Mouse (Mus musculus): ENCODE measurements around the gene Slit1. TPM values are rescaled to one million over a fixed set of nuclear protein-coding genes. Genes with fewer than 3 reads are reported as not detected.

Gene Slit1
- polyA plus RNA-seq, 1 experiment from 2014 or later, result 18.0 TPM

DNA sequence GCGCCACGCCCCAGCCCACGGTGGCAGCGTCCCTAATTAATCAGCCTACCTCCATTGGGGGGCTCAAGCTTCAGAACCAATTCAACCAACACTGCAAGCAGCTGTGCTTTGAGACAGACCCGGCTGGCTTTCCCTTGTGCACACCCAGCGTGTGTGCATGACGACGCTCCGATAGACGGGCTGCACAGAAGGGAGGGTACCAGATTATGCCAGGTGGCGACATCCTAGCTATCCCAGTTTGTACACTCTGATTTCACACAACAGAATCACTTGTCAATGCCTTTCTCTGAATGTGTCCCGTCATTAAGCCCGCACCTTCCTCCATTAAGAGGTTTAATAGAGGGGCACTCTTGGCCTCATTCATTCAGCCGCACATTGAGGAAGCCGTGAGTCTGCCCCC, 11.3 kb upstream of the Slit1 start:
- no peaks in the 10 kb centered on the region for H3K9me3 ChIP-seq
- 76% methylated on average over 15 of the region's 15 CpGs for WGBS
- no peaks in the 10 kb centered on the region for H3K36me3 ChIP-seq
- DNase-seq (ENCODE audit: low spot score), result no peak
- H3K27me3 ChIP-seq (ENCODE audit: insufficient read depth, poor library complexity, severe bottlenecking), result peaks cover 65% of the 10 kb centered on the region
- H3K4me1 ChIP-seq (replicated peaks), result peaks cover 36% of the 10 kb centered on the region
- no peak overlapping the region for H3K4me3 ChIP-seq
- no peak overlapping the region for H3K27ac ChIP-seq

DNA sequence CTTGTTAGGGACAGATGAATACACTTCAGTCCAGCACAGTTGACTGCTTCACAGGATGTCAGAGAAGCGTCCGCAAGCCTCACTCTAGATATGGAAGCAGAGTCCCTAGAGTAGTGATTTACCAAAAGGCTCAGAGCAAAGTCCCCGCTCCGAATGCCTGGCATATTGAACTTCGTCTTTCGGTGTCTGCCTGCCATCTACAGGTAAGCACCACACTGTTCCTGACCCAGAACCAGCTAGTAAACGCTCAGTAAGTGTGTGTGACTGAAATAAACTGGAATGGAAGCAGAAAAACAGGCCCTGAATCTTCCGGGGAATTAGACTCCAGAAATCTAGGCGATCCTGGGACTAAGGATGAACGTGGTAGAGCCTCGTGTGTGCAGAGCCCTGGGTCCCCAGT, 8.4 kb upstream of the Slit1 start:
- Histone ChIP-seq H3K9me3 (no peaks in the 10 kb centered on the region), H3K27ac (peak overlapping the region; percentile 50; the same call in 1 of the 2 replicates), H3K4me3 (no peak overlapping the region), H3K27me3 (ENCODE audit: insufficient read depth, poor library complexity, severe bottlenecking) (peaks cover 88% of the 10 kb centered on the region), H3K4me1 (replicated peaks) (peaks cover 46% of the 10 kb centered on the region), H3K36me3 (no peaks in the 10 kb centered on the region)
- no peak for DNase-seq (ENCODE audit: low spot score)
- WGBS, result 68% methylated on average over 11 of the region's 11 CpGs

DNA sequence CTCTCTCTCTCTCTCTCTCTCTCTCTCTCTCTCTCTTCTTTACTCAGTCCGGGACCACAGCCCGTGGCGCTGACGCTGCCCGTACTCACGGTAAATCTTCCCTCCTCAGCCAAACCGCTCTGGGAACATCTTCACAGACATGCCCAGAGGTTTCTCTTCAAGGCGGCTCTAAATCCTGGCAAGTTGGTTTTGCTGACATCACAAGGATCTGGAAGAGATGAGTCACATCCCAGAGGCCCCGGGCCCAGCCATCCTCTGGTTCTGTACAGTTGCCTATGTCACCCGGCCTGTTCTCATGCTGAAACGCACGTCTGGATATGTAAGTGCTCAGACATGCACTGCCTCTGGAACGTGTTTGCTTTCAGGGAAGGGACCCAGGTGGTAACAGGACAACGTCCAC, 4.0 kb upstream of the Slit1 start:
- H3K27ac ChIP-seq, result peak overlapping the region; percentile 79; the same call in 1 of the 2 replicates

DNA sequence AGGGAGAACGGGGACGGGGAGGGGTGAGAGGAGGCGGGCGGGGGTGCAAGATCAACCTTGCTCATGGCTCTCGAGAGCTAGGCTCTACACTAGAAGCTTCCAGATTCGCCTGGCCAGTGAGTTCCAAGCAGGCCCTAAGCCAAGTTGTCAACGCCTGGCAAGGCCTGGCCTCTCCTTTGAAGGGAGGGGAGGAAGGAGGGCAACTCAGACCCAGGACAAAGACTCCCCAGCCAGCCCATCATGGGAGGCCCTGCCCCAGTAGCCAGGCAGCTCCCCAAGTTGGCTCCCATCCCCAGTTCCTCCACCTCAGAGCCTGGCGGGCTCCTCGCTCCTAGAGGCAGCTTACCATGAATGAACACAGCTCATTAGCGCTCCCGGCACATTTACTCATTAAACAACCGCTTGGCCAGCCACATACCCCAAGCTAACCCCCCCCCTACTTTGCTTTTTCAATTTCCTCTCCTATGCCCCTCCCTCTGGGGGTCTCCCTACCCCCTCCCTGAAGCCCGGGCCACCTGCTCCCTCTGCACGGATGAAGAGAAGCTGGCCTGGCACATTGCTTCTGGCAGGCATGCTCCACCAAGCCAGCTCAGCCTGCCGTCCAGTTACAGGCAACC, 2.6 kb upstream of the Slit1 start:
- no peaks in the 10 kb centered on the region for H3K36me3 ChIP-seq
- H3K9me3 ChIP-seq, result no peaks in the 10 kb centered on the region
- peak; percentile 49 for DNase-seq (ENCODE audit: low spot score)
- H3K4me3 ChIP-seq, result 0 out of 2 replicates have a peak overlapping the region, but pooled peaks have one; percentile 3
- peak overlapping the region; percentile 79 for H3K27ac ChIP-seq
- H3K27me3 ChIP-seq (ENCODE audit: insufficient read depth, poor library complexity, severe bottlenecking), result peaks cover 99% of the 10 kb centered on the region
- peaks cover 80% of the 10 kb centered on the region for H3K4me1 ChIP-seq (replicated peaks)
- WGBS, result 50% methylated on average over 15 of the region's 15 CpGs

More for the DNA sequence above, 4.0 kb upstream of the Slit1 start:
- Histone ChIP-seq H3K36me3 (no peaks in the 10 kb centered on the region), H3K4me1 (replicated peaks) (peaks cover 78% of the 10 kb centered on the region), H3K4me3 (no peak overlapping the region), H3K9me3 (no peaks in the 10 kb centered on the region), H3K27me3 (ENCODE audit: insufficient read depth, poor library complexity, severe bottlenecking) (peaks cover 99% of the 10 kb centered on the region)
- 92% methylated on average over 14 of the region's 14 CpGs for WGBS
- DNase-seq (ENCODE audit: low spot score), result no peak

DNA sequence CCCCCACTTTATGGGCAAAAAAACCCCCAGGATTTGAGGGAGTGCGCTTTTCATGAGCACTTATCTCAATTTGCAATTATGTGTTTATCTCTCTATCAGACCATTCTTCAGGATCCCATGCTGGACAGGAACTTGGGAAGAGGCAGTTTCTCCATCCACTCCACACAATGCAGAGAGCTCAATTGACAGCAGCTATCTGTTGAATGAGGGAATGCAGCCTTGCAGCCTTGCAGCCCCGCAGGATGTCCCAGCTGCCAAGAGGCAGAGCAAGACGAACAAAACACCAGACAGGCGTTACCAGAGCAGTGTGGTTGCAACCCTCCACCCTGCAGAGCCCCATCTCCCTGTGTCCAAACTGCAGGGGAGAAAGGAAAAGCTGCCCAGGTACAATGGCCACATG, 4.6 kb downstream of the Slit1 start:
- no peak for DNase-seq (ENCODE audit: low spot score)
- no peaks in the 10 kb centered on the region for H3K36me3 ChIP-seq
- H3K9me3 ChIP-seq, result no peaks in the 10 kb centered on the region
- peak overlapping the region; percentile 68; the same call in 1 of the 2 replicates for H3K27ac ChIP-seq
- H3K4me3 ChIP-seq, result peak overlapping the region; percentile 38; the same call in 1 of the 2 replicates
- peaks cover 87% of the 10 kb centered on the region for H3K4me1 ChIP-seq (replicated peaks)
- 14% methylated on average over 4 of the region's 4 CpGs for WGBS
- H3K27me3 ChIP-seq (ENCODE audit: insufficient read depth, poor library complexity, severe bottlenecking), result peaks cover 99% of the 10 kb centered on the region

DNA sequence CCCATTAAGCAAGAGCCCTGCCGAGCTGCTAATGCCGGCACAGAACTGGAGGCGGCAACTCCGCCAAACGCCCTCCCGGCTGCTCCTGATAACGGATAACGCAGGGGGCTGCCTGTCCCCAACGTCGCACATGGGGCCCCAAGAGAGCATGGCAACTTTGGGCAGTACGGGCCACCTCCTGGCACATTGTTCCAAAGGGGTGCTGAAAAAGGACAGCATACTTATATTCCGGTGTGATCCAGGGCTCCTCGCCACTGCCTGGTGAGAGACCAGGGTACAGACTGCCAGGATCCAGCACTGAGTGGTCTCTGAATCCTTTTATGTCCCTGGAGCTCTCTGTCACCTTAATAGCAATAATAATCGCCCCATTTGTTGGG, 5.0 kb downstream of the Slit1 start:
- Histone ChIP-seq H3K9me3 (no peaks in the 10 kb centered on the region), H3K4me3 (peak overlapping the region; percentile 38), H3K27ac (peak overlapping the region; percentile 68), H3K36me3 (peaks cover 3% of the 10 kb centered on the region; the same call in 1 of the 2 replicates), H3K27me3 (ENCODE audit: insufficient read depth, poor library complexity, severe bottlenecking) (peaks cover 98% of the 10 kb centered on the region), H3K4me1 (replicated peaks) (peaks cover 86% of the 10 kb centered on the region)
- DNase-seq (ENCODE audit: low spot score), result no peak
- WGBS, result 13% methylated on average over 14 of the region's 14 CpGs

DNA sequence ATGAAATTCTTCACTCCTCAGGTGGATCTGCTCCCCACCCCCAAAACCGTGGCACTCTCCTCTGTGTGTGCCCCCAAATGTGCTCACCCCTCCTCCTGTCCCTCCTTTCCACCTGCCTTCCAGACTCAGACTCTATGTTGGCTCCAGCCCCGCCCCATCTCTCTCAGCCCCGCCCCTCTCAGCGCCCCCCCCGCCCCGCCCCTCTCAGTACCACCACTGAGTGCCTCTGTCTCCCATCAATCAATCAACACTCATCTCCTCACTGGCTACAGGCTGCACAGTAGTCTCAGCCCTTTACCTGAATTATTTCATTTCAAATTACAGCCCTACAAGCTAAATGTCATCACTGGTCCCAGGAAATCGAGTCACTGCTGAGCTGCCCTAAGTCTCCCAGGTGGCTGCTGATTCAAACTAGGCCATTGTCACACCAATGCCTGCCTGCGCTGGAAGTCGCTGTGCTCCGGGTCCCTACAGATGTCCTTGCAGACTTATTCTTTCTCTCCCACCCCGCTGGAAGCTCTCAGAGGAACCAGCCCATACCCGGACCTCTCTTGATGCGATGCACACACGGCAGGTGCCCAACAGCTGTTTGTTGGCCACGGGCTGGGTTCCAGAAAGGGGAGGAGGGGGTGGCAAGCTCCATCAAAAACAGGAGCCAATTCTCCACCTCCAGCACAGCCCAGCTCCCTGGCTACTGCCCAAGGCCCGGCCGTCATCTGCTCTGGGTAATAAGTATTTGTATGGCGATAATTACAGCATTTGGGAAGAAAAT, 5.6 kb downstream of the Slit1 start:
- Histone ChIP-seq H3K27me3 (ENCODE audit: insufficient read depth, poor library complexity, severe bottlenecking) (peaks cover 98% of the 10 kb centered on the region), H3K9me3 (no peaks in the 10 kb centered on the region), H3K4me3 (peak overlapping the region; percentile 38), H3K36me3 (peaks cover 5% of the 10 kb centered on the region; the same call in 1 of the 2 replicates), H3K27ac (peak overlapping the region; percentile 68), H3K4me1 (replicated peaks) (peaks cover 81% of the 10 kb centered on the region)
- no peak for DNase-seq (ENCODE audit: low spot score)
- 3% methylated on average over 18 of the region's 18 CpGs for WGBS

DNA sequence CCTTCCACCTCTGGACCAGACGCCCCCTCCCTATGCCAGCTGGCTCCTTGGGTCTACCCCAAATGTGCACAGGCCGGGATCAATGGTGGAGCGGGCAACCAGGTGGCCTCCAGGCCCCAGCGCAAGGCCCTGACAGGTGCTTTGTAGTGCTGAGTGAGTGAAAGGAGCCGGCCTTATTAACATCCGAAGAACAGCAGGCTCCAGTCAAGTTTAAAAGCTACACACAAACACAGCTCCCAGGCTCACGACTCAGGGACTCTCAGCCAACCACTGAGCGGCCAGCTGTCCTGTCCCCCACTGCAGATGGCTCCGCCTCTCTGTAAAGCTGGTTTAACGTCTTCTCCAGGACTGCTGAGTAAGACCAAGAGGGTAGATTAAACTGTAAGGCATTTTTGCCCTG, 8.8 kb downstream of the Slit1 start:
- DNase-seq (ENCODE audit: low spot score), result peak; percentile 38
- 20% methylated on average over 10 of the region's 10 CpGs for WGBS
- peaks cover 51% of the 10 kb centered on the region for H3K4me1 ChIP-seq (replicated peaks)
- H3K9me3 ChIP-seq, result peaks cover 11% of the 10 kb centered on the region
- H3K27ac ChIP-seq, result peak overlapping the region; percentile 67
- H3K36me3 ChIP-seq, result peaks cover 25% of the 10 kb centered on the region; the same call in 1 of the 2 replicates
- no peak overlapping the region for H3K4me3 ChIP-seq
- peaks cover 74% of the 10 kb centered on the region for H3K27me3 ChIP-seq (ENCODE audit: insufficient read depth, poor library complexity, severe bottlenecking)

DNA sequence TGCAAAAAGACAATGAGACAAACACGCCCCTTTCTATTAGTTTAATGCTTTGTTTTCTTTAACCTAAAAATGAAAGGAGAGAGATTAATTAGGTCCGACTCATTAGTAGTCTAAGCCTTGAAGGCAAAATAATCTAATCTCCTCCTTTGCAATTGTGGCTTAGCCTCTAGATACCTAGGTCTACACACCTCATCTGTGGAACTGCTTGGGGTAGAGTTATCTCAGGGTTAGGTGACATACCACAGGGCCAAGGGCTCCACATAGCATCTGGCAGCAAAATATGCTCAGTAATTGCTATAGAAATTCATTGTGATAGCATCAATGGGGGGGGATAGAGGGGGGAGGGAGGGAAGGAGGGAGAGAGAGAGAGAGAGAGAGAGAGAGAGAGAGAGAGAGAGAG, 18.0 kb downstream of the Slit1 start:
- no peak overlapping the region for H3K4me3 ChIP-seq
- H3K27ac ChIP-seq, result no peak overlapping the region
- DNase-seq (ENCODE audit: low spot score), result no peak
- H3K4me1 ChIP-seq (replicated peaks), result peaks cover 30% of the 10 kb centered on the region
- WGBS, result 49% methylated on average over 2 of the region's 2 CpGs
- H3K9me3 ChIP-seq, result no peaks in the 10 kb centered on the region
- H3K27me3 ChIP-seq (ENCODE audit: insufficient read depth, poor library complexity, severe bottlenecking), result peaks cover 65% of the 10 kb centered on the region
- H3K36me3 ChIP-seq, result peaks cover 31% of the 10 kb centered on the region

DNA sequence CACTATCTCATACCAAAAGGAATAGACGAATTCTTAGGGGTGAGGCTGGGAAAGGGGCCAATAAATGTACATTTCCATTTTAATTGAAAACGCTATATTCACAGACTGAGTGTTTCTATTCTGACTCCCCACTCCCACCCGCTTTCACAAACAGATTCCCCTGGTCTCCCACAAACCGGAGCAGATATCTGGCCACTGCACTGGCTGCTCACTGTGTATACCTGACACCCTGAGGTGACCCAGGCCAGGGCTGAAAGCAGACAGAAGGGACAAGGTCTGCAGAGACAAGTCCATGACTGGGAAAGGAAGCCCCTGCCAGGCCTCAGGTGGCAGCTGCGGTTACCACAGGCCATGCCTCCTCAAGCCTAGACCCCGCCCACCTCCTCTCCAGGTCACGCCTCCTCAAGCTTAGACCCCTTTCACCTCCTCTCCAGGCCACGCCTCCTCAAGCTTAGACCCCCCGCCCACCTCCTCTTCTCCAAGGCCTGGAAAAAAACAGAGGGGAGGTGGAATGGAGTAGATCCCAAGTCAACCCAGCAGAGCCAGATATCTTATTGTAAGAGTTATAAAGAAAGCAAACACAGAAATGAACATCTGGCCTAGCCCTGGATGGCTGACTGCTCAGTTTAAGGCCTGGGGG, 18.5 kb downstream of the Slit1 start:
- 35% methylated on average over 9 of the region's 9 CpGs for WGBS

DNA sequence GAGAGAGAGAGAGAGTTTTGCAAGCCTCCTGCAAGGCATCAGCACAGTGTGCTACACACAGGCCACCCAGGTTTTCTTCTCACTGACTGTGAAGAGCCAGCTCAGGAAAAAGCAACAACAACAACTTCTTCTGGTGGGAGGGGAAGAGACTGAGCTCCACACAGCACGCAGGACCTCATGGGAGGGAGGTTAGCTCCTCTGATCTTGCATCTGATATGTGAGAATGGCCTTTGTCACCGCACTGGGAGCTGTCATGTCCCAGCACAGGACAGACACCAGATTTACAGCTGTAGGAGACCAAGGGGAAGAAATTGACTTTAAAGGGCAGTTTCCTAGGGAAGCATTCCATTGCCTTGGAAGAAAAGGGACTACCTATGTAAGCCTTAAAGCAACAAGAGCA, 20.1 kb downstream of the Slit1 start:
- DNase-seq (ENCODE audit: low spot score), result no peak
- H3K27ac ChIP-seq, result peak overlapping the region; percentile 43
- H3K4me1 ChIP-seq (replicated peaks), result peaks cover 47% of the 10 kb centered on the region
- H3K36me3 ChIP-seq, result peaks cover 19% of the 10 kb centered on the region
- no peaks in the 10 kb centered on the region for H3K9me3 ChIP-seq
- no peak overlapping the region for H3K4me3 ChIP-seq
- H3K27me3 ChIP-seq (ENCODE audit: insufficient read depth, poor library complexity, severe bottlenecking), result peaks cover 77% of the 10 kb centered on the region
- 22% methylated on average over 2 of the region's 2 CpGs for WGBS

More for the DNA sequence above, 18.5 kb downstream of the Slit1 start:
- no peak overlapping the region for H3K27ac ChIP-seq
- DNase-seq (ENCODE audit: low spot score), result peak; percentile 60
- peaks cover 71% of the 10 kb centered on the region for H3K27me3 ChIP-seq (ENCODE audit: insufficient read depth, poor library complexity, severe bottlenecking)
- H3K4me3 ChIP-seq, result no peak overlapping the region
- H3K4me1 ChIP-seq (replicated peaks), result peaks cover 31% of the 10 kb centered on the region
- peaks cover 29% of the 10 kb centered on the region for H3K36me3 ChIP-seq
- no peaks in the 10 kb centered on the region for H3K9me3 ChIP-seq

DNA sequence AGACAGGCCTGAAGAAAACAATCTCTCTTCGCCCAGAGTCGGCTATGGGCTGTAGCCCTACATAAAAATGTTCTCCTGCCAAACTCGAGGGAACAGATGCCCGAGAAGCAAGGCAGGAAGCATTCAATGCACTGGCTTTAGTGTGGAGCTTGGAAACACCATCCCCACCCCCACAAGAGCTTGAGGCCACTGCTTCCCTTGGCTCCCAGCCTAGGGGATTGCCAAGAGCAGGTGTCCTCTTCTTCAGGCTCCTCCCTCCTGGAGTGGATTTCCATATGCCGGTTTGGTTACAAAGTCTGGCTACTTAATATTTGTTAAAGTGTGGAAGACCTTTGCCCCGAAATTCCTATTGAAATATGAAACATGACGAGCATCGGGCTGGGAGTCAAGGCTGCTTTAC, 24.0 kb downstream of the Slit1 start:
- Histone ChIP-seq H3K36me3 (no peaks in the 10 kb centered on the region), H3K4me3 (no peak overlapping the region), H3K4me1 (replicated peaks) (peaks cover 72% of the 10 kb centered on the region), H3K27me3 (ENCODE audit: insufficient read depth, poor library complexity, severe bottlenecking) (peaks cover 95% of the 10 kb centered on the region), H3K9me3 (no peaks in the 10 kb centered on the region), H3K27ac (0 out of 2 replicates have a peak overlapping the region, but pooled peaks have one; percentile 1)
- DNase-seq (ENCODE audit: low spot score), result no peak
- 79% methylated on average over 8 of the region's 8 CpGs for WGBS
